Mouse (Mus musculus) erythroblast, embryonic 14.5 days (primary cell): Measurements from ENCODE around the gene Cnot6. TPM values are rescaled to one million over a fixed set of nuclear protein-coding genes. Genes with fewer than 3 reads are reported as not detected.

Source experiments
- H3K27me3 ChIP-seq: 2 replicates; pipeline ENCODE4 v1.6.1; 2012; ENCODE audit warnings: inconsistent platforms; ENCODE audit not compliant: control insufficient read depth
- H3K36me3 ChIP-seq: 2 replicates; pipeline ENCODE4 v1.6.1; 2012; ENCODE audit warnings: mild to moderate bottlenecking, inconsistent platforms; ENCODE audit not compliant: control insufficient read depth
- H3K4me1 ChIP-seq: 2 replicates; pipeline ENCODE4 v1.6.1; 2012; ENCODE audit warnings: inconsistent platforms; ENCODE audit not compliant: control insufficient read depth
- H3K4me3 ChIP-seq: replicated peaks from 2 replicates; pipeline ENCODE3; 2012; ENCODE audit warnings: moderate library complexity, mild to moderate bottlenecking, inconsistent platforms
- H3K9me3 ChIP-seq: 2 replicates; pipeline ENCODE4 v1.6.1; 2012; ENCODE audit warnings: low read length, inconsistent platforms, mixed read lengths; ENCODE audit not compliant: control insufficient read depth
- GATA1 ChIP-seq: IDR thresholded peaks from 2 replicates; pipeline ENCODE4 v1.6.1; 2012; ENCODE audit warnings: low read length, inconsistent platforms, mixed read lengths
- TAL1 ChIP-seq: IDR thresholded peaks from 3 replicates; pipeline ENCODE4 v1.6.1; 2012; ENCODE audit warnings: low read length, inconsistent platforms, mixed read lengths
- polyA plus RNA-seq: library from polyadenylated mRNA; stranded (reverse); fragments of >175 nt; gene quantifications from 2 replicates; pipeline ENCODE4 v1.2.3, GENCODE M21; 2012

The Cnot6 gene
- polyA plus RNA-seq, 1 experiment, result 0.94 TPM

GRCm38 (mm10) chr11:49651762-49652322, 60.7 kb downstream of the Cnot6 start:
- H3K4me3 ChIP-seq, result peak overlapping the region; percentile 21
- H3K9me3 ChIP-seq, result peaks cover 5% of the 10 kb centered on the region; the same call in 1 of the 2 replicates
- TF ChIP-seq GATA1, result no peak
- TF ChIP-seq TAL1, result no peak
- no peaks in the 10 kb centered on the region for H3K36me3 ChIP-seq
- H3K4me1 ChIP-seq, result peaks cover 34% of the 10 kb centered on the region
- no peaks in the 10 kb centered on the region for H3K27me3 ChIP-seq

GRCm38 (mm10) chr11:49650994-49651761, 61.3 kb downstream of the Cnot6 start:
- no peaks in the 10 kb centered on the region for H3K36me3 ChIP-seq
- H3K4me1 ChIP-seq, result peaks cover 34% of the 10 kb centered on the region
- TF ChIP-seq TAL1 (no peak), GATA1 (no peak)
- peaks cover 5% of the 10 kb centered on the region; the same call in 1 of the 2 replicates for H3K9me3 ChIP-seq
- H3K27me3 ChIP-seq, result no peaks in the 10 kb centered on the region
- H3K4me3 ChIP-seq, result peak overlapping the region; percentile 21

DNA sequence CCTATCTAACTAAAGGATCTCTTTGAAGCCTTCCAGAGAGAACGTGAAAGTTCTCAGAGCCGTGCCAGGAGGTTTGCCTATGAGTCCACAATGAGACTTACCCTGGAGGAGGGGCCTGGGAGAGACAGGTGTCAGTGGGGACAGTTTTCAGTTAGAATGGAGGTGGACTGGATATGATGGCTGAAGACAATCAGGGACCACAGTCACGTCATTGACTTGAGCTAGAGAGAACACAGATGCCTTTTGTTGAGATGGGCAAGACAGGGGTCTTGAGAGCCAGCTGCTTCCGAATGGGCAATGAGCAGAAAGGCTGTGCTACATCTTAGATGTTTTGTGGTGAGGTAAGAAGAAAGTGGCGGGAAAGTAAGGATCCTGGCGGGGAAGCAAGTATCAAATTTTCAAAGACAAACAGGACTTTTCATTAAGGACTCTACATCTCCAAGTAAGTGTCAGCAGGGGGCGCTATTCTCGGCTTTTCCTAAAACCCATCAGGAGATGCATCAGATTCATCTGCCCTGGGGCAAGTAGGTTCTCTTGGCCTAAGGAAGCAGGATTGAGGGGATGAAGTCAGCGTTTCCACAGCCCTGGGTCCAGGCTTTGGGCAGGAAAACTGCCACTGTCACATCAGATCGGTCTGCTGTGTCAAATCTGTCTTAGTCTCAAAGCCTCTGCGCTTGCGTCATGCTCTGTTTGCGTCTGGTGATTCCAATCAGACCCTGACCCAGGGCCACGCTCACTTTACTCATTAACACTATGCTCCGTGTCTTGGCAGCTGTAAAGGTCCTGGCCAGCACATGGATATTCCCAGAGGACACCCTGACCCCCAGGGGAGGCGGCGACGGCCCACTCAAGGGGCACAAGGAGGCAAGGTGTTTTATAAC, 62.2 kb downstream of the Cnot6 start:
- H3K4me3 ChIP-seq, result no peak overlapping the region
- H3K36me3 ChIP-seq, result no peaks in the 10 kb centered on the region
- peaks cover 34% of the 10 kb centered on the region for H3K4me1 ChIP-seq
- H3K27me3 ChIP-seq, result no peaks in the 10 kb centered on the region
- H3K9me3 ChIP-seq, result peaks cover 5% of the 10 kb centered on the region; the same call in 1 of the 2 replicates
- no peak for TF ChIP-seq GATA1
- no peak for TF ChIP-seq TAL1

DNA sequence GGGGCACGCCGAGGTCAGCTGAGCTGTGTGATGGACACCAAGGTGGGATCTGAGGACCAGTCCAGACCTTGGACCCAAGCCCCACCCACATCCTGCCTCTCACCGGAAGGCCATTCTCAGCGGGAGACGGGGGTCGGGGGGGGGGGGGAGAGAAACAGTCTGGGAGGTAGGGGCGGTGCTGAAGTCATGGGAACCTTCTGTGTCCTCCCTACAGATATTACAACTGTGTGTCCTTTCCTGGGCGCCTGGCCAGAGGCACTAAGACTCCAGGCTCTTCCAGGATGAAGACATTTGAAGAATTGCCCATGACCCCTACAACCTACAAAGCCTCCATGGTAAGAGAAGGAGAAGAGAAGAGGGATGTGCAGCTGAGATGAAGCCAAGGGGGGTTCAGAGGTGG, 66.8 kb downstream of the Cnot6 start:
- peaks cover 10% of the 10 kb centered on the region for H3K4me1 ChIP-seq
- no peaks in the 10 kb centered on the region for H3K27me3 ChIP-seq
- TF ChIP-seq TAL1, result no peak
- TF ChIP-seq GATA1, result no peak
- no peak overlapping the region for H3K4me3 ChIP-seq
- H3K9me3 ChIP-seq, result no peaks in the 10 kb centered on the region
- H3K36me3 ChIP-seq, result no peaks in the 10 kb centered on the region

DNA sequence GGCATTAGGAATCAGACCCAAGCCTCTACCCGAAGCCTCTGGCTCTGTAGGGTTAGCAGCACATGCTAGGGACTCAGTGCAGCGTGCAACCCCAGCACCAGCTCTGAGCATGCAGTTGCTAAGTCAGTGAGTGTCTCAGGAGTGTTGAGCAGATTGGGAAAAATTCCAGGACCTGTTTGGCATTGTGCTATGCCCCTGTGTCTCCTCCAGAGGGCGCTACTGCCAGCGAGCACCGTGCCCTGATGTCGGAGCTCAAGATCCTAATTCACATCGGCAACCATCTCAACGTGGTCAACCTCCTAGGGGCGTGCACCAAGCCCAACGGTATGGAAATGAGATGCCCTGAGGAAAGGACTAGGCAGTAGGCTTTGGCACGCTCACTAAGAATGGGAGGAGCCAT, 76.1 kb downstream of the Cnot6 start:
- Histone ChIP-seq H3K27me3 (peaks cover 46% of the 10 kb centered on the region), H3K4me1 (no peaks in the 10 kb centered on the region; the same call in 1 of the 2 replicates), H3K9me3 (no peaks in the 10 kb centered on the region), H3K36me3 (no peaks in the 10 kb centered on the region), H3K4me3 (no peak overlapping the region)
- TF ChIP-seq TAL1, result no peak
- TF ChIP-seq GATA1, result no peak

GRCm38 (mm10) chr11:49635671-49636070, 76.9 kb downstream of the Cnot6 start:
- H3K9me3 ChIP-seq, result no peaks in the 10 kb centered on the region
- TF ChIP-seq GATA1, result no peak
- TF ChIP-seq TAL1, result no peak
- no peak overlapping the region for H3K4me3 ChIP-seq
- H3K27me3 ChIP-seq, result peaks cover 46% of the 10 kb centered on the region
- H3K36me3 ChIP-seq, result no peaks in the 10 kb centered on the region
- H3K4me1 ChIP-seq, result no peaks in the 10 kb centered on the region; the same call in 1 of the 2 replicates

GRCm38 (mm10) chr11:49634101-49634500, 78.4 kb downstream of the Cnot6 start:
- Histone ChIP-seq H3K9me3 (no peaks in the 10 kb centered on the region), H3K4me1 (no peaks in the 10 kb centered on the region; the same call in 1 of the 2 replicates), H3K4me3 (no peak overlapping the region), H3K27me3 (peaks cover 44% of the 10 kb centered on the region), H3K36me3 (no peaks in the 10 kb centered on the region)
- no peak for TF ChIP-seq GATA1
- TF ChIP-seq TAL1, result no peak

DNA sequence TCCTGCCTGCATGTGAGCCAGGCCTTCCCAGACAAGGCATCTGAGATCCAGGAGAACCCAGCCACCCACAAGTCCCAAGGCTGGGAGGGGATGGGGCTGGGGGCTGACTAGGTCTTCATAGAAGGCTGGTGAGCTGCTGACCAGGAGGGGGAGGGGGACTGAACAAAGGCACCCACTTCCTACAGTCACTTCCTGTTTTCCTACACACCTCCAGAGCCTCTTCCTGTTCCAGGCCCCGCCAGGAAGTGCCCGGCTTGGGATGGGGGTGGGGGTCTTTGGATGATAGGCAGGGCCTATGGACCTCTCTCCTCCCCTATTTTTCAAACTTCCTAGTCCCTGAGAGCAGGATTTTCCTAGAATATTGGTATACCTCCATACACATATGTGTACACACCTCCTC, 80.3 kb downstream of the Cnot6 start:
- Histone ChIP-seq H3K4me1 (no peaks in the 10 kb centered on the region; the same call in 1 of the 2 replicates), H3K36me3 (no peaks in the 10 kb centered on the region), H3K9me3 (no peaks in the 10 kb centered on the region), H3K27me3 (peaks cover 35% of the 10 kb centered on the region), H3K4me3 (no peak overlapping the region)
- no peak for TF ChIP-seq TAL1
- no peak for TF ChIP-seq GATA1

DNA sequence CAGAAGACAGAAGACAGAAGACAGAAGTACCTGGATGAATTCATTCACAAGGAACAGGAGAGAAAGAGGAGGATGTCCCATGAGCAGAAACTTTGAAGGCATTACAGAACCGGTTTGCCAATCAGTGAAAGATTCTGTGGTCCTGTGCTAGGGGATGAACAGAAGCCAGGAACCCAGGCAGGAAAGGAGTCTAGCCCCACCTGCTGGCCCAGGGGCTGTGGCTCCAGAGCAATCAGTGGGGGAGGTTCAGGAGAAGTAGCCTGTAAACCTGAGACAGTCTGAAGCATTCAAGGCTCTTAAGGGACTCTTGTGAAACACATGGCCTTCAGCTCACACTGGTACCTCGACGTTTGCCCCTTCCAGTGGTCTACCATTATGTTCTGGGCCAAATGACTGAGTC, 81.4 kb downstream of the Cnot6 start:
- TF ChIP-seq TAL1, result no peak
- no peak for TF ChIP-seq GATA1
- Histone ChIP-seq H3K9me3 (no peaks in the 10 kb centered on the region), H3K27me3 (peaks cover 24% of the 10 kb centered on the region), H3K4me1 (no peaks in the 10 kb centered on the region; the same call in 1 of the 2 replicates), H3K36me3 (no peaks in the 10 kb centered on the region), H3K4me3 (no peak overlapping the region)
